Mouse (Mus musculus) intestine, embryonic 14.5 days (tissue): ENCODE results near the gene H2-Q6. TPM values are rescaled to one million over a fixed set of nuclear protein-coding genes. Genes with fewer than 3 reads are reported as not detected.
"Not testable (repeated sequence)": the region's sequence is repeated elsewhere in the genome, so short reads cannot be mapped to it uniquely, and the experiment has no call there.

ENCODE experiments used
- ATAC-seq: fragments of 200-750 bp; cut with Nextera tagmentation; replicated peaks from 2 replicates; pipeline ENCODE4 v1.8.0; 2017; ENCODE audit warnings: low read depth, moderate number of reproducible peaks, moderate TSS enrichment, moderate library complexity; ENCODE audit not compliant: low FRiP score, low TSS enrichment
- DNase-seq: peaks from one replicate; pipeline ENCODE4 v3.0.0-alpha.2; 2018; ENCODE audit warnings: low spot score
- H3K27ac ChIP-seq: fragments of 300-500 bp; sonication (generic); 2 replicates; pipeline ENCODE4 v1.5.1; 2014; ENCODE audit warnings: low read depth, mild to moderate bottlenecking, control low read depth
- H3K27me3 ChIP-seq: fragments of 300-500 bp; sonication (generic); replicated peaks from 2 replicates; pipeline ENCODE4 v1.6.1; 2014; ENCODE audit warnings: low read length, control low read depth; ENCODE audit not compliant: control insufficient read depth, insufficient read depth
- H3K36me3 ChIP-seq: fragments of 300-500 bp; sonication (generic); 2 replicates; pipeline ENCODE4 v1.6.1; 2014; ENCODE audit warnings: low read length, control low read depth; ENCODE audit not compliant: control insufficient read depth, insufficient read depth
- H3K4me1 ChIP-seq: fragments of 300-500 bp; sonication (generic); replicated peaks from 2 replicates; pipeline ENCODE4 v1.6.1; 2014; ENCODE audit warnings: low read length, control low read depth, mixed read lengths; ENCODE audit not compliant: control insufficient read depth, insufficient read depth
- H3K4me2 ChIP-seq: fragments of 300-500 bp; sonication (generic); 2 replicates; pipeline ENCODE4 v1.6.1; 2014; ENCODE audit warnings: low read length
- H3K4me3 ChIP-seq: fragments of 300-500 bp; sonication (generic); 2 replicates; pipeline ENCODE4 v1.5.1; 2014; ENCODE audit warnings: low read depth, low read length, control low read depth, mixed read lengths
- H3K9ac ChIP-seq: fragments of 300-500 bp; sonication (generic); 2 replicates; pipeline ENCODE4 v1.6.1; 2014; ENCODE audit warnings: mild to moderate bottlenecking, low read length
- H3K9me3 ChIP-seq: fragments of 300-500 bp; sonication (generic); 2 replicates; pipeline ENCODE4 v1.6.1; 2016; ENCODE audit warnings: low read length, control low read depth; ENCODE audit not compliant: control insufficient read depth
- WGBS: fragments of 180-500 bp; shearing (Covaris S2); extraction: QIAGEN DNeasy Blood & Tissue Kit; methylation state at CpG from one replicate; pipeline ENCODE4 v1.1.7; 2014; 5-methylcytosine and 5-hydroxymethylcytosine counted together
- polyA plus RNA-seq: library from polyadenylated mRNA; unstranded; fragments of >200 nt; fragmentation: Nextera tagmentation; extraction: Ambion mirVana; gene quantifications from 2 replicates; pipeline ENCODE4 v1.2.1, GENCODE M21; 2014

H2-Q6 gene
- polyA plus RNA-seq, 1 experiment from 2014 or later = 2.1 TPM

GRCm38 (mm10) chr17:35425474-35425873 is 824 bp downstream of the H2-Q6 start:
- ATAC-seq = 0 out of 2 replicates have a peak, but pooled peaks have one; percentile 17
- WGBS = 13% methylated on average over 28 of the region's 28 CpGs
- peak; percentile 67 for DNase-seq

GRCm38 (mm10) chr17:35428883-35429282 is 4.2 kb downstream of the H2-Q6 start:
- not testable (repeated sequence) for H3K9me3 ChIP-seq, H3K4me1 ChIP-seq, H3K27ac ChIP-seq, H3K36me3 ChIP-seq, H3K27me3 ChIP-seq, H3K4me2 ChIP-seq, H3K9ac ChIP-seq, ATAC-seq, DNase-seq, H3K4me3 ChIP-seq
- WGBS = 90% methylated on average over 6 of the region's 6 CpGs

More at GRCm38 (mm10) chr17:35425474-35425873, 824 bp downstream of the H2-Q6 start:
- H3K36me3 ChIP-seq, H3K9me3 ChIP-seq, H3K4me3 ChIP-seq, H3K9ac ChIP-seq, H3K27ac ChIP-seq, H3K4me1 ChIP-seq, H3K27me3 ChIP-seq: not testable (repeated sequence)
- peak overlapping the region; percentile 61 for H3K4me2 ChIP-seq

GRCm38 (mm10) chr17:35430671-35431070 is 6.0 kb downstream of the H2-Q6 start:
- not testable (repeated sequence) for H3K9ac ChIP-seq, H3K27me3 ChIP-seq, H3K9me3 ChIP-seq, DNase-seq, ATAC-seq, H3K4me2 ChIP-seq, H3K4me1 ChIP-seq, H3K36me3 ChIP-seq, H3K27ac ChIP-seq, H3K4me3 ChIP-seq
- 76% methylated on average over 6 of the region's 6 CpGs for WGBS

GRCm38 (mm10) chr17:35432167-35432566 is 7.5 kb downstream of the H2-Q6 start:
- not testable (repeated sequence) for H3K36me3 ChIP-seq, H3K27ac ChIP-seq, DNase-seq, H3K4me3 ChIP-seq, H3K4me2 ChIP-seq, ATAC-seq, H3K4me1 ChIP-seq, H3K27me3 ChIP-seq, H3K9me3 ChIP-seq, H3K9ac ChIP-seq
- WGBS = 91% methylated on average over 3 of the region's 3 CpGs

- not testable (repeated sequence) for ATAC-seq, H3K9me3 ChIP-seq, H3K27me3 ChIP-seq, H3K27ac ChIP-seq, H3K4me3 ChIP-seq, H3K9ac ChIP-seq, H3K36me3 ChIP-seq, H3K4me2 ChIP-seq, H3K4me1 ChIP-seq
- DNase-seq = peak; percentile 84
- 11% methylated on average over 8 of the region's 8 CpGs for WGBS
Measured at GRCm38 (mm10) chr17:35434836-35435235, 10.2 kb downstream of the H2-Q6 start.

GRCm38 (mm10) chr17:35435577-35435976 is 10.9 kb downstream of the H2-Q6 start:
- not testable (repeated sequence) for DNase-seq

GRCm38 (mm10) chr17:35437386-35437936 is 12.8 kb downstream of the H2-Q6 start:
- H3K4me3 ChIP-seq, ATAC-seq, H3K9ac ChIP-seq, H3K4me1 ChIP-seq, H3K9me3 ChIP-seq, H3K36me3 ChIP-seq, H3K4me2 ChIP-seq, DNase-seq, H3K27ac ChIP-seq: not testable (repeated sequence)
- WGBS = 55% methylated on average over 1 of the region's 1 CpGs
- peaks cover 11% of the 10 kb centered on the region; the same call in 1 of the 2 replicates for H3K27me3 ChIP-seq

More at GRCm38 (mm10) chr17:35435577-35435976, 10.9 kb downstream of the H2-Q6 start:
- not testable (repeated sequence) for H3K4me2 ChIP-seq, ATAC-seq, H3K4me3 ChIP-seq, H3K27ac ChIP-seq, H3K9me3 ChIP-seq, H3K36me3 ChIP-seq, H3K9ac ChIP-seq, H3K4me1 ChIP-seq
- WGBS = 75% methylated on average over 3 of the region's 3 CpGs
- H3K27me3 ChIP-seq = peaks cover 11% of the 10 kb centered on the region; the same call in 1 of the 2 replicates

- H3K9ac ChIP-seq, DNase-seq, ATAC-seq, H3K36me3 ChIP-seq, H3K4me1 ChIP-seq, H3K4me2 ChIP-seq, H3K9me3 ChIP-seq, H3K27ac ChIP-seq, H3K4me3 ChIP-seq: not testable (repeated sequence)
- H3K27me3 ChIP-seq = peaks cover 11% of the 10 kb centered on the region; the same call in 1 of the 2 replicates
- 66% methylated on average over 1 of the region's 3 CpGs for WGBS
Measured at GRCm38 (mm10) chr17:35438395-35438794, 13.7 kb downstream of the H2-Q6 start.

GRCm38 (mm10) chr17:35438885-35439284 is 14.2 kb downstream of the H2-Q6 start, which contains the start of gene H2-Q7:
TSS of gene H2-Q7 (plus strand) at chr17:35439155.
- 3% methylated on average over 18 of the region's 18 CpGs for WGBS
- H3K36me3 ChIP-seq, H3K27ac ChIP-seq, H3K9me3 ChIP-seq, H3K4me1 ChIP-seq: not testable (repeated sequence)
- Histone ChIP-seq H3K4me3 (peak within 1 kb of the TSS; percentile 35), H3K27me3 (peaks cover 11% of the 10 kb centered on the region; the same call in 1 of the 2 replicates), H3K9ac (peak within 1 kb of the TSS; percentile 47), H3K4me2 (peak within 1 kb of the TSS; percentile 89)
- DNase-seq = peak; percentile 90
- peak; percentile 88 for ATAC-seq
